Mouse (Mus musculus) urinary bladder, postnatal 10 days (tissue): ENCODE measurements at regions not wholly inside any gene's neighbourhood (a gene's known extent, or its start where the extent isn't known, plus 50 kb on each side); places are given as distances from the start of the nearest gene placed in this dataset.
"Not testable (repeated sequence)": the region's sequence is repeated elsewhere in the genome, so short reads cannot be mapped to it uniquely, and the experiment has no call there.

Experiments
- DNase-seq: peaks from one replicate; pipeline ENCODE4 v3.0.0; 2022; ENCODE audit warnings: low spot score

- no peak for DNase-seq
Observed at GRCm38 (mm10) chr7:118320307-118320706, 76.8 kb upstream of the Smg1 start.

GRCm38 (mm10) chr7:118318432-118319135, 75.1 kb upstream of the Smg1 start:
- DNase-seq: no peak

GRCm38 (mm10) chr7:118314886-118315285, 71.4 kb upstream of the Smg1 start:
- not testable (repeated sequence) for DNase-seq

- DNase-seq: no peak
Observed at GRCm38 (mm10) chr7:118314228-118314658, 70.8 kb upstream of the Smg1 start.

GRCm38 (mm10) chr7:118313818-118314217, 70.3 kb upstream of the Smg1 start:
- no peak for DNase-seq

GRCm38 (mm10) chr7:118309733-118310132, 66.3 kb upstream of the Smg1 start:
- DNase-seq: no peak

GRCm38 (mm10) chr7:118308882-118309281, 65.4 kb upstream of the Smg1 start:
- no peak for DNase-seq

GRCm38 (mm10) chr7:118304812-118305211, 61.3 kb upstream of the Smg1 start:
- peak; percentile 41 for DNase-seq

GRCm38 (mm10) chr7:118304338-118304737, 60.9 kb upstream of the Smg1 start:
- no peak for DNase-seq

GRCm38 (mm10) chr7:118303921-118304320, 60.5 kb upstream of the Smg1 start:
- DNase-seq: no peak

- no peak for DNase-seq
Observed at GRCm38 (mm10) chr7:118300678-118301342, 57.3 kb upstream of the Smg1 start.

GRCm38 (mm10) chr7:118297613-118298012, 54.1 kb upstream of the Smg1 start:
- peak; percentile 46 for DNase-seq

- no peak for DNase-seq
Observed at GRCm38 (mm10) chr7:118296856-118297518, 53.5 kb upstream of the Smg1 start.

GRCm38 (mm10) chr7:118295855-118296254, 52.4 kb upstream of the Smg1 start:
- DNase-seq: no peak

- no peak for DNase-seq
Observed at GRCm38 (mm10) chr7:118295275-118295674, 51.8 kb upstream of the Smg1 start.

GRCm38 (mm10) chr7:118294637-118295036, 51.2 kb upstream of the Smg1 start:
- no peak for DNase-seq
